Mouse (Mus musculus): ENCODE data around the gene Mdm2.

- no peak for TF ChIP-seq GATA1 (IDR thresholded peaks at IDR 0.05; ENCODE audit: low read length)
- no peak for TF ChIP-seq TAL1 (IDR thresholded peaks at IDR 0.05; ENCODE audit: low read length)
Measured at GRCm38 (mm10) chr10:117743917-117744316, 33.4 kb upstream of the Mdm2 start.

All from erythroblast, embryonic 14.5 days (primary cell).